ENCODE assay signal across 13 mouse cellular contexts in genomic region chr9:96794601-96795000, GRCm38 (mm10).
"Had no signal": no experiment of that assay in that cellular context is flagged by ENCODE, and none has a peak within 500 bp of the region (broad histone marks: within the 10 kb centered on the region; RNA-seq: fewer than 3 reads in every experiment).

No protein-coding gene starts in this region.

- H3K27ac ChIP-seq: lung, embryonic 15.5 days; macrophage; neural tube, embryonic 12.5 days; stomach, postnatal 0 days had no signal

- H3K36me3 ChIP-seq: lung, embryonic 15.5 days; midbrain, embryonic 13.5 days; midbrain, embryonic 15.5 days; neural tube, embryonic 12.5 days; stomach, embryonic 15.5 days had no signal

- H3K27me3 ChIP-seq: lung, embryonic 15.5 days; megakaryocyte, embryonic 14.5 days; midbrain, embryonic 13.5 days; midbrain, embryonic 15.5 days; neural tube, embryonic 12.5 days; stomach, embryonic 15.5 days had no signal

- H3K9me3 ChIP-seq: lung, embryonic 15.5 days; megakaryocyte, embryonic 14.5 days; midbrain, embryonic 13.5 days; midbrain, embryonic 15.5 days; neural tube, embryonic 12.5 days; stomach, embryonic 15.5 days had no signal

- H3K4me1 ChIP-seq: neural tube, embryonic 12.5 days had no signal

- DNase-seq: lung, postnatal 14 days; right cerebral cortex, postnatal 14 days; thymus, adult 2 months; thymus, postnatal 25 days; thymus, postnatal 4 days had no signal

- H3K9ac ChIP-seq: lung, embryonic 15.5 days had no signal
